Mouse (Mus musculus): Measurements from ENCODE around the gene Nxnl1.

GRCm38 (mm10) chr8:71577856-71578387 is 11.5 kb upstream of the Nxnl1 start:
- TF ChIP-seq CTCF (IDR thresholded peaks at IDR 0.05) (no peak), EP300 (IDR thresholded peaks at IDR 0.05) (no peak)

All from lung, postnatal 0 days (tissue).